Mouse (Mus musculus) left cerebral cortex, adult 9 months (tissue): Measurements from ENCODE around the gene Gm10715.
"Not testable (repeated sequence)": the region's sequence is repeated elsewhere in the genome, so short reads cannot be mapped to it uniquely, and the experiment has no call there.

Source experiments
- DNase-seq, 2 experiments: peaks; one replicate each; pipeline ENCODE4 v3.0.0; 2022; ENCODE audit warnings: low spot score in 2 of 2

Gm10715 gene

DNA sequence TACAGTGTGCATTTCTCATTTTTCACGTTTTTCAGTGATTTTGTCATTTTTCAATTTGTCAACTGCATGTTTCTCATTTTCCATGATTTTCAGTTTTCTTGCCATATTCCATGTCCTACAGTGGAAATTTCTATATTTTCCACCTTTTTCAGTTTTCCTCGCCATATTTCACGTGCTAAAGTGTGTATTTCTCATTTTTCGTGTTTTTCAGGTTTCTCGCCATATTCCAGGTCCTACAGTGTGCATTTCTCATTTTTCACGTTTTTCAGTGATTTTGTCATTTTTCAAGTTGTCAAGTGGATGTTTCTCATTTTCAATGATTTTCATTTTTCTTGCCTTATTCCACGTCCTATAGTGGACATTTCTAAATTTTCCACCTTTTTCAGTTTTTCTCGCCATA, at the start of gene Gm10715:
Gm10715 (plus strand) TSS at position 301 of the 400 bp plus-strand sequence.
- DNase-seq = not testable (repeated sequence)

DNA sequence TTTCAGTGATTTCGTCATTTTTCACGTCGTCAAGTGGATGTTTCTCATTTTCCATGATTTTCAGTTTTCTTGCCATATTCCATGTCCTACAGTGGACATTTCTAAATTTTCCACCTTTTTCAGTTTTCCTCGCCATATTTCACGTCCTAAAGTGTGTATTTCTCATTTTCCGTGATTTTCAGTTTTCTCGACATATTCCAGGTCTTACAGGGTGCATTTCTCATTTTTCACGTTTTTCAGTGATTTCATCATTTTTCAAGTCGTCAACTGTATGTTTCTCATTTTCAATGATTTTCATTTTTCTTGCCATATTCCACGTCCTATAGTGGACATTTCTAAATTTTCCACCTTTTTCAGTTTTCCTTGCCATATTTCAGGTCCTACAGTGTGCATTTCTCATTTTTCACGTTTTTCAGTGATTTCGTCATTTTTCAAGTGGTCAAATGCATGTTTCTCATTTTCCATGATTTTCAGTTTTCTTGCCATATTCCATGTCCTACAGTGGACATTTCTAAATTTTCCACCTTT, 36.2 kb upstream of the Gm10715 start, which contains the start of gene Gm10722:
Gm10722 (plus strand) TSS at position 478 of the 528 bp plus-strand sequence.
- peak in 1 of 2 experiments; percentile 10 for DNase-seq

DNA sequence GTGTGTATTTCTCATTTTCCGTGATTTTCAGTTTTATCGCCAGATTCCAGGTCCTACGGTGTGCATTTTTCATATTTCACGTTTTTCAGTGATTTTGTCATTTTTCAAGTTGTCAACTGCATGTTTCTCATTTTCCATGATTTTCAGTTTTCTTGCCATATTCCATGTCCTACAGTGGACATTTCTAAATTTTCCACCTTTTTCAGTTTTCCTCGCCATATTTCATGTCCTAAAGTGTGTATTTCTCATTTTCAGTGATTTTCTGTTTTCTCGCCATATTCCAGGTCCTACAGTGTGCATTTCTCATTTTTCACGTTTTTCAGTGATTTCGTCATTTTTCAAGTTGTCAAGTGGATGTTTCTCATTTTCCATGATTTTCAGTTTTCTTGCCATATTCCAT, 35.7 kb upstream of the Gm10715 start:
- DNase-seq = peak; percentile 9 to 17

DNA sequence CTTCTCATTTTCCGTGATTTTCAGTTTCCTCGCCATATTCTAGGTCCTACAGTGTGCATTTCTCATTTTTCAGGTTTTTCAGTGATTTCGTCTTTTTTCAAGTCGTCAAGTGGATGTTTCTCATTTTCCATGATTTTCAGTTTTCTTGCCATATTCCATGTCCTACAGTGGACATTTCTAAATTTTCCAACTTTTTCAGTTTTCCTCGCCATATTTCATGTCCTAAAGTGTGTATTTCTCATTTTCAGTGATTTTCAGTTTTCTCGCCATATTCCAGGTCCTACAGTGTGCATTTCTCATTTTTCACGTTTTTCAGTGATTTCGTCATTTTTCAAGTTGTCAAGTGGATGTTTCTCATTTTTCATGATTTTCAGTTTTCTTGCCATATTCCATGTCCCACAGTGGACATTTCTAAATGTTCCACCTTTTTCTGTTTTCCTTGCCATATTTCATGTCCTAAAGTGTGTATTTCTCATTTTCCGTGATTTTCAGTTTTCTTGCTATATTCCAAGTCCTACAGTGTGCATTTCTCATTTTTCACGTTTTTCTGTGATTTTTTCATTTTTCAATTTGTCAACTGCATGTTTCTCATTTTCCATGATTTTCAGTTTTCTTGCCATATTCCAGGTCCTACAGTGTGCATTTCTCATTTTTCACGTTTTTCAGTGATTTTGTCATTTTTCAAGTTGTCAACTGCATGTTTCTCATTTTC, 34.6 kb upstream of the Gm10715 start:
- DNase-seq = peak; percentile 99 to 100

DNA sequence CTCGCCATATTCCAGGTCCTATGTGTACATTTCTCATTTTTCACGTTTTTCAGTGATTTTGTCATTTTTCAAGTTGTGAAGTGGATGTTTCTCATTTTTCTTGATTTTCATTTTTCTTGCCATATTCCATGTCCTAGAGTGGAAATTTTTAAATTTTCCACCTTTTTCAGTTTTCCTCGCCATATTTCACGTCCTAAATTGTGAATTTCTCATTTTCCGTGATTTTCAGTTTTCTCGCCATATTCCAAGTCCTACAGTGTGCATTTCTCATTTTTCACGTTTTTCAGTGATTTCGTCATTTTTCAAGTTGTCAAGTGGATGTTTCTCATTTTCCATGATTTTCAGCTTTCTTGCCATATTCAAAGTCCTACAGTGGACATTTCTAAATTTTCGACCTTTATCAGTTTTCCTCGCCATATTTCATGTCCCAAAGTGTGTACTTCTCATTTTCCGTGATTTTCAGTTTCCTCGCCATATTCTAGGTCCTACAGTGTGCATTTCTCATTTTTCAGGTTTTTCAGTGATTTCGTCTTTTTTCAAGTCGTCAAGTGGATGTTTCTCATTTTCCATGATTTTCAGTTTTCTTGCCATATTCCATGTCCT, 33.8 kb upstream of the Gm10715 start, which contains the start of gene Gm11168:
Gm11168 (plus strand) TSS at position 553 of the 603 bp plus-strand sequence.
- not testable (repeated sequence) for DNase-seq

DNA sequence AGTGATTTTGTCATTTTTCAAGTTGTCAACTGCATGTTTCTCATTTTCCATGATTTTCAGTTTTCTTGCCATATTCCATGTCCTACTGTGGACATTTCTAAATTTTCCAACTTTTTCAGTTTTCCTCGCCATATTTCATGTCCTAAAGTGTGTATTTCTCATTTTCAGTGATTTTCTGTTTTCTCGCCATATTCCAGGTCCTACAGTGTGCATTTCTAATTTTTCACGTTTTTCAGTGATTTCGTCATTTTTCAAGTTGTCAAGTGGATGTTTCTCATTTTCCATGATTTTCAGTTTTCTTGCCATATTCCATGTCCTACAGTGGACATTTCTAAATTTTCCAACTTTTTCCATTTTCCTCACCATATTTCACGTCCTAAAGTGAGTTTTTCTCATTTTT, 30.5 kb upstream of the Gm10715 start:
- not testable (repeated sequence) for DNase-seq

DNA sequence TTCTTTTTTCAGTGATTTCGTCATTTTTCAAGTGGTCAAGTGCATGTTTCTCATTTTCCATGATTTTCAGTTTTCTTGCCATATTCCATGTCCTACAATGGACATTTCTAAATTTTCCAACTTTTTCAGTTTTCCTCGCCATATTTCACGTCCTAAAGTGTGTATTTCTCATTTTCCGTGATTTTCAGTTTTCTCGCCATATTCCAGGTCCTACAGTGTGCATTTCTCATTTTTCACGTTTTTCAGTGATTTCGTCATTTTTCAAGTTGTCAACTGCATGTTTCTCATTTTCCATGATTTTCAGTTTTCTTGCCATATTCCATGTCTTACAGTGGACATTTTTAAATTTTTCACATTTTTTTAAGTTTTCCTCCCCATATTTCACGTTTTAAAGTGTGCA, 30.0 kb upstream of the Gm10715 start:
- DNase-seq = peak; percentile 96 to 100

DNA sequence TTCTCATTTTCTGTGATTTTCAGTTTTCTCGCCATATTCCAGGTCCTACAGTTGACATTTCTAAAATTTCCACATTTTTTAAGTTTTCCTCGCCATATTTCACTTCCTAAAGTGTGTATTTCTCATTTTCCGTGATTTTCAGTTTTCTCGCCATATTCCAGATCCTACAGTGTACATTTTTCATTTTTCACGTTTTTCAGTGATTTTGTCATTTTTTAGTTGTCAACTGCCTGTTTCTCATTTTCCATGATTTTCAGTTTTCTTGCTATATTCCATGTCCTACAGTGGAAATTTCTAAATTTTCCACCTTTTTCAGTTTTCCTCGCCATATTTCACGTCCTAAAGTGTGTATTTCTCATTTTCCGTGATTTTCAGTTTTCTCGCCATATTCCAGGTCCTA, 29.4 kb upstream of the Gm10715 start:
- not testable (repeated sequence) for DNase-seq

DNA sequence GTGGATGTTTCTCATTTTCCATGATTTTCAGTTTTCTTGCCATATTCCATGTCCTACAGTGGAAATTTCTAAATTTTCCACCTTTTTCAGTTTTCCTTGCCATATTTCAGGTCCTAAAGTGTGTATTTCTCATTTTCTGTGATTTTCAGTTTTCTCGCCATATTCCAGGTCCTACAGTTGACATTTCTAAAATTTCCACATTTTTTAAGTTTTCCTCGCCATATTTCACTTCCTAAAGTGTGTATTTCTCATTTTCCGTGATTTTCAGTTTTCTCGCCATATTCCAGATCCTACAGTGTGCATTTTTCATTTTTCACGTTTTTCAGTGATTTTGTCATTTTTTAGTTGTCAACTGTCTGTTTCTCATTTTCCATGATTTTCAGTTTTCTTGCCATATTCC, 27.3 kb upstream of the Gm10715 start:
- DNase-seq = not testable (repeated sequence)

DNA sequence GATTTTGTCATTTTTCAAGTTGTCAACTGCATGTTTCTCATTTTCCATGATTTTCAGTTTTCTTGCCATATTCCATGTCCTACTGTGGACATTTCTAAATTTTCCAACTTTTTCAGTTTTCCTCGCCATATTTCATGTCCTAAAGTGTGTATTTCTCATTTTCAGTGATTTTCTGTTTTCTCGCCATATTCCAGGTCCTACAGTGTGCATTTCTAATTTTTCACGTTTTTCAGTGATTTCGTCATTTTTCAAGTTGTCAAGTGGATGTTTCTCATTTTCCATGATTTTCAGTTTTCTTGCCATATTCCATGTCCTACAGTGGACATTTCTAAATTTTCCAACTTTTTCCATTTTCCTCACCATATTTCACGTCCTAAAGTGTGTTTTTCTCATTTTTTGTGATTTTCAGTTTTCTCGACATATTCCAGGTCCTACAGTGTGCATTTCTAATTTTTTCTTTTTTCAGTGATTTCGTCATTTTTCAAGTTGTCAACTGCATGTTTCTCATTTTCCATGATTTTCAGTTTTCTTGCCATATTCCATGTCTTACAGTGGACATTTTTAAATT, 24.5 kb upstream of the Gm10715 start:
- not testable (repeated sequence) for DNase-seq

DNA sequence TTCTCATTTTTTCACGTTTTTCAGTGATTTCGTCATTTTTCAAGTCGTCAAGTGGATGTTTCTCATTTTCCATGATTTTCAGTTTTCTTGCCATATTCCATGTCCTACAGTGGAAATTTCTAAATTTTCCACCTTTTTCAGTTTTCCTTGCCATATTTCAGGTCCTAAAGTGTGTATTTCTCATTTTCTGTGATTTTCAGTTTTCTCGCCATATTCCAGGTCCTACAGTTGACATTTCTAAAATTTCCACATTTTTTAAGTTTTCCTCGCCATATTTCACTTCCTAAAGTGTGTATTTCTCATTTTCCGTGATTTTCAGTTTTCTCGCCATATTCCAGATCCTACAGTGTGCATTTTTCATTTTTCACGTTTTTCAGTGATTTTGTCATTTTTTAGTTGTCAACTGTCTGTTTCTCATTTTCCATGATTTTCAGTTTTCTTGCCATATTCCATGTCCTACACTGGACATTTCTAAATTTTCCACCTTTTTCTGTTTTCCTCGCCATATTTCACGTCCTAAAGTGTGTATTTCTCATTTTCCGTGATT, 23.9 kb upstream of the Gm10715 start, which contains the start of gene Gm10721:
Gm10721 (plus strand) TSS at position 408 of the 547 bp plus-strand sequence.
- DNase-seq = not testable (repeated sequence)

DNA sequence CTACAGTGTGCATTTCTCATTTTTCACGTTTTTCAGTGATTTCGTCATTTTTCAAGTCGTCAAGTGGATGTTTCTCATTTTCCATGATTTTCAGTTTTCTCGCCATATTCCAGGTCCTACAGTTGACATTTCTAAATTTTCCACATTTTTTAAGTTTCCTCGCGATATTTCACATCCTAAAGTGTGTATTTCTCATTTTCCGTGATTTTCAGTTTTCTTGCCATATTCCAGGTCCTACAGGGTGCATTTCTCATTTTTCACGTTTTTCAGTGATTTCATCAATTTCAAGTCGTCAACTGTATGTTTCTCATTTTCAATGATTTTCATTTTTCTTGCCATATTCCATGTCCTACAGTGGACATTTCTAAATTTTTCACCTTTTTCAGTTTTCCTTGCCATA, 21.3 kb upstream of the Gm10715 start, which contains the start of gene Gm10720:
Gm10720 (plus strand) TSS at position 301 of the 400 bp plus-strand sequence.
- not testable (repeated sequence) for DNase-seq

DNA sequence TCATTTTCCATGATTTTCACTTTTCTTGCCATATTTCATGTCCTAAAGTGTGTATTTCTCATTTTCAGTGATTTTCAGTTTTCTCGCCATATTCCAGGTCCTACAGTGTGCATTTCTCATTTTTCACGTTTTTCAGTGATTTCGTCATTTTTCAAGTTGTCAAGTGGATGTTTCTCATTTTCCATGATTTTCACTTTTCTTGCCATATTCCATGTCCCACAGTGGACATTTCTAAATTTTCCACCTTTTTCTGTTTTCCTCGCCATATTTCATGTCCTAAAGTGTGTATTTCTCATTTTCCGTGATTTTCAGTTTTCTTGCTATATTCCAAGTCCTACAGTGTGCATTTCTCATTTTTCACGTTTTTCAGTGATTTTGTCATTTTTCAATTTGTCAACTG, 20.8 kb upstream of the Gm10715 start:
- DNase-seq = not testable (repeated sequence)

DNA sequence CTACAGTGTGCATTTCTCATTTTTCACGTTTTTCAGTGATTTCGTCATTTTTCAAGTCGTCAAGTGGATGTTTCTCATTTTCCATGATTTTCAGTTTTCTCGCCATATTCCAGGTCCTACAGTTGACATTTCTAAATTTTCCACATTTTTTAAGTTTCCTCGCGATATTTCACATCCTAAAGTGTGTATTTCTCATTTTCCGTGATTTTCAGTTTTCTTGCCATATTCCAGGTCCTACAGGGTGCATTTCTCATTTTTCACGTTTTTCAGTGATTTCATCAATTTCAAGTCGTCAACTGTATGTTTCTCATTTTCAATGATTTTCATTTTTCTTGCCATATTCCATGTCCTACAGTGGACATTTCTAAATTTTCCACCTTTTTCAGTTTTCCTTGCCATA, 19.6 kb upstream of the Gm10715 start, which contains the start of gene Gm10719:
Gm10719 (plus strand) TSS at position 301 of the 400 bp plus-strand sequence.
- not testable (repeated sequence) for DNase-seq

DNA sequence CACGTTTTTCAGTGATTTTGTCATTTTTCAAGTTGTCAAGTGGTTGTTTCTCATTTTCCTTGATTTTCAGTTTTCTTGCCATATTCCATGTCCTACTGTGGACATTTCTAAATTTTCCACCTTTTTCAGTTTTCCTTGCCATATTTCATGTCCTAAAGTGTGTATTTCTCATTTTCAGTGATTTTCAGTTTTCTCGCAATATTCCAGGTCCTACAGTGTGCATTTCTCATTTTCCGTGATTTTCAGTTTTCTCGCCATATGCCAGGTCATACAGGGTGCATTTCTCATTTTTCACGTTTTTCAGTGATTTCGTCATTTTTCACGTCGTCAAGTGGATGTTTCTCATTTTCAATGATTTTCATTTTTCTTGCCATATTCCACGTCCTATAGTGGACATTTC, 17.7 kb upstream of the Gm10715 start:
- DNase-seq = not testable (repeated sequence)

DNA sequence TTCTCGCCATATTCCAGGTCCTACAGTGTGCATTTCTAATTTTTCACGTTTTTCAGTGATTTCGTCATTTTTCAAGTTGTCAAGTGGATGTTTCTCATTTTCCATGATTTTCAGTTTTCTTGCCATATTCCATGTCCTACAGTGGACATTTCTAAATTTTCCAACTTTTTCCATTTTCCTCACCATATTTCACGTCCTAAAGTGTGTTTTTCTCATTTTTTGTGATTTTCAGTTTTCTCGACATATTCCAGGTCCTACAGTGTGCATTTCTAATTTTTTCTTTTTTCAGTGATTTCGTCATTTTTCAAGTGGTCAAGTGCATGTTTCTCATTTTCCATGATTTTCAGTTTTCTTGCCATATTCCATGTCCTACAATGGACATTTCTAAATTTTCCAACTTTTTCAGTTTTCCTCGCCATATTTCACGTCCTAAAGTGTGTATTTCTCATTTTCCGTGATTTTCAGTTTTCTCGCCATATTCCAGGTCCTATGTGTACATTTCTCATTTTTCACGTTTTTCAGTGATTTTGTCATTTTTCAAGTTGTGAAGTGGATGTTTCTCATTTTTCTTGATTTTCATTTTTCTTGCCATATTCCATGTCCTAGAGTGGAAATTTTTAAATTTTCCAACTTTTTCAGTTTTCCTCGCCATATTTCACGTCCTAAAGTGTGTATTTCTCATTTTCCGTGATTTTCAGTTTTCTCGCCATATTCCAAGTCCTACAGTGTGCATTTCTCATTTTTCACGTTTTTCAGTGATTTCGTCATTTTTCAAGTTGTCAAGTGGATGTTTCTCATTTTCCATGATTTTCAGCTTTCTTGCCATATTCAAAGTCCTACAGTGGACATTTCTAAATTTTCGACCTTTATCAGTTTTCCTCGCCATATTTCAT, 16.6 kb upstream of the Gm10715 start:
- DNase-seq = peak; percentile 10 to 54

DNA sequence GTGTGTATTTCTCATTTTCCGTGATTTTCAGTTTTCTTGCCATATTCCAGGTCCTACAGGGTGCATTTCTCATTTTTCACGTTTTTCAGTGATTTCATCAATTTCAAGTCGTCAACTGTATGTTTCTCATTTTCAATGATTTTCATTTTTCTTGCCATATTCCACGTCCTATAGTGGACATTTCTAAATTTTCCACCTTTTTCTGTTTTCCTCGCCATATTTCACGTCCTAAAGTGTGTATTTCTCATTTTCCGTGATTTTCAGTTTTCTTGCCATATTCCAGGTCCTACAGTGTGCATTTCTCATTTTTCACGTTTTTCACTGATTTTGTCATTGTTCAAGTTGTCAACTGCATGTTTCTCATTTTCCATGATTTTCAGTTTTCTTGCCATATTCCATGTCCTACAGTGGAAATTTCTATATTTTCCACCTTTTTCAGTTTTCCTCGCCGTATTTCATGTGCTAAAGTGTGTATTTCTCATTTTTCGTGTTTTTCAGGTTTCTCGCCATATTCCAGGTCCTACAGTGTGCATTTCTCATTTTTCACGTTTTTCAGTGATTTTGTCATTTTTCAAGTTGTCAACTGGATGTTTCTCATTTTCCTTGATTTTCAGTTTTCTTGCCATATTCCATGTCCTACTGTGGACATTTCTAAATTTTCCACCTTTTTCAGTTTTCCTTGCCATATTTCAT, 14.2 kb upstream of the Gm10715 start:
- peak; percentile 59 to 90 for DNase-seq

DNA sequence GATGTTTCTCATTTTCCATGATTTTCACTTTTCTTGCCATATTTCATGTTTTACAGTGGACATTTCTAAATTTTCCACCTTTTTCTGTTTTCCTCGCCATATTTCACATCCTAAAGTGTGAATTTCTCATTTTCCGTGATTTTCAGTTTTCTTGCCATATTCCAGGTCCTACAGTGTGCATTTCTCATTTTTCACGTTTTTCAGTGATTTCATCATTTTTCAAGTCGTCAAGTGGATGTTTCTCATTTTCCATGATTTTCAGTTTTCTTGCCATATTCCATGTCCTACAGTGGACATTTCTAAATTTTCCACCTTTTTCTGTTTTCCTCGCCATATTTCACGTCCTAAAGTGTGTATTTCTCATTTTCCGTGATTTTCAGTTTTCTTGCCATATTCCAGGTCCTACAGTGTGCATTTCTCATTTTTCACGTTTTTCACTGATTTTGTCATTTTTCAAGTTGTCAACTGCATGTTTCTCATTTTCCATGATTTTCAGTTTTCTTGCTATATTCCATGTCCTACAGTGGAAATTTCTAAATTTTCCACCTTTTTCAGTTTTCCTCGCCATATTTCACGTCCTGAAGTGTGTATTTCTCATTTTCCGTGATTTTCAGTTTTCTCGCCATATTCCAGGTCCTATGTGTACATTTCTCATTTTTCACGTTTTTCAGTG, 13.2 kb upstream of the Gm10715 start, which contains the start of gene Gm10718:
Gm10718 (plus strand) TSS at position 236 of the 673 bp plus-strand sequence.
- peak; percentile 45 to 72 for DNase-seq

DNA sequence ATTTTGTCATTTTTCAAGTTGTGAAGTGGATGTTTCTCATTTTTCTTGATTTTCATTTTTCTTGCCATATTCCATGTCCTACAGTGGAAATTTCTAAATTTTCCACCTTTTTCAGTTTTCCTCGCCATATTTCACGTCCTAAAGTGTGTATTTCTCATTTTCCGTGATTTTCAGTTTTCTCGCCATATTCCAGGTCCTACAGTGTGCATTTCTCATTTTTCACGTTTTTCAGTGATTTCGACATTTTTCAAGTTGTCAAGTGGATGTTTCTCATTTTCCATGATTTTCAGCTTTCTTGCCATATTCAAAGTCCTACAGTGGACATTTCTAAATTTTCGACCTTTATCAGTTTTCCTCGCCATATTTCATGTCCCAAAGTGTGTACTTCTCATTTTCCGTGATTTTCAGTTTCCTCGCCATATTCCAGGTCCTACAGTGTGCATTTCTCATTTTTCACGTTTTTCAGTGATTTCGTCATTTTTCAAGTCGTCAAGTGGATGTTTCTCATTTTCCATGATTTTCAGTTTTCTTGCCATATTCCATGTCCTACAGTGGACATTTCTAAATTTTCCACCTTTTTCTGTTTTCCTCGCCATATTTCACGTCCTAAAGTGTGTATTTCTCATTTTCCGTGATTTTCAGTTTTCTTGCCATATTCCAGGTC, 12.6 kb upstream of the Gm10715 start:
- DNase-seq = peak; percentile 98 to 100
